Mouse (Mus musculus): ENCODE results near the gene Dynlt1c. TPM values are rescaled to one million over a fixed set of nuclear protein-coding genes. Genes with fewer than 3 reads are reported as not detected.
"Not testable (repeated sequence)": the region's sequence is repeated elsewhere in the genome, so short reads cannot be mapped to it uniquely, and the experiment has no call there.

Dynlt1c gene
- total RNA-seq, 1 experiment from 2014 or later: 22.2 TPM

DNA sequence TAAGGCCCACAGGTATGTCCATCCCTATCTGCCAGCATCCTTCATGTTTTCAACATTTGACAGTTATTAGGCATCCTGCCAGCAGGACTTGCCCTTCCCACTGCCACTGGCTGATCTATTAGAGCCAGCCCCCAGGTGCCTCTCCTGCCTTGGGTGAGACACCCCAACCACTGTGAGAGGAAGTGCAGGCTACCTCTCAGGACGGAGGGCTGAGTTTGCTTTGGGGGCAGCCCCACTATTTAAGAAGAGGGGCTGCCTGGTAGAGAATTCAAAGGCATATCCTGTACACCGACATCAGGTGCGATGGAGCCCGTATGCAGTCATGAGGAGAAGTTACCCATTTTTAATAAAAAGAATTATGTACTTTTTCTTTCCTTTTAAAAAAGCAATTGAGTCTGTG, 44.2 kb downstream of the Dynlt1c start:
- not testable (repeated sequence) for ATAC-seq (replicated peaks; ENCODE audit: insufficient number of reproducible peaks, low FRiP score, low TSS enrichment, poor library complexity, severe bottlenecking)

DNA sequence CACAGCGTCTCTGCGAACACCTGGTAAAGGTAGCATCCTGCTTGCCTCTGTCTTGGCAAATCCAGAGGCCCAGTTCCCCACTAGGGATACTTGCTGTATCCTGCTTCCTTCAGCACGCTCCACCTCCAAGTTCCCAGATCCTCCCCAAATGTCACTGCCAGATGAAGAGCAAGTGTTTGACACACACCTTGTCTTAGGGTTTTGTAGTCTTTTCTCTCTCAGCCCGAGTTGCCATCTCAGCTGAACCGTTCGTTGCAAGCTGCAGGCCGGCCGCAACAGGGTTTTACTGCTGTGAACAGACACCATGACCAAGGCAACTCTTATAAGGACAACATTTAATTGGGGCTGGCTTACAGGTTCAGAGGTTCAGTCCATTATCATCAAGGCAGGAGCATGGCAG, 45.4 kb downstream of the Dynlt1c start:
- ATAC-seq (replicated peaks; ENCODE audit: insufficient number of reproducible peaks, low FRiP score, low TSS enrichment, poor library complexity, severe bottlenecking): not testable (repeated sequence)

DNA sequence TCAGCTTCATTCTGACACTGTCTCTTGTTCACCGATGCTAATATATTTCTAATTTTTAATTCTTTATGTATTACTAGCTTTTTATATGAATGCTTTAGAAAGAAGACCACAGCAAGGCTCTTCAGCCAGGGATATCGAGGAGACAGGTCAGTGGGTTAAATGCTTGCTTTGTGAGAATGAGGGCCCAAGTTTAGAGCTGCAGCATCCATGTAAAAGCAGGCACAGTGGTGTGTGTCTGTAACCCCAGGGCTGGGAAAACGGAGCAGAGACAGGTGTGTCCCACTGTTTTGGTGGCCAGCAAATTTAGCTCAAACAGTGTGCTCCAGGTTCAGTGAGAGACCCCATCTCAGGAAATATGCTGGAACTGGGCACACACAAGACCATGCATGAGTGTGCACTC, 46.0 kb downstream of the Dynlt1c start:
- not testable (repeated sequence) for ATAC-seq (replicated peaks; ENCODE audit: insufficient number of reproducible peaks, low FRiP score, low TSS enrichment, poor library complexity, severe bottlenecking)

DNA sequence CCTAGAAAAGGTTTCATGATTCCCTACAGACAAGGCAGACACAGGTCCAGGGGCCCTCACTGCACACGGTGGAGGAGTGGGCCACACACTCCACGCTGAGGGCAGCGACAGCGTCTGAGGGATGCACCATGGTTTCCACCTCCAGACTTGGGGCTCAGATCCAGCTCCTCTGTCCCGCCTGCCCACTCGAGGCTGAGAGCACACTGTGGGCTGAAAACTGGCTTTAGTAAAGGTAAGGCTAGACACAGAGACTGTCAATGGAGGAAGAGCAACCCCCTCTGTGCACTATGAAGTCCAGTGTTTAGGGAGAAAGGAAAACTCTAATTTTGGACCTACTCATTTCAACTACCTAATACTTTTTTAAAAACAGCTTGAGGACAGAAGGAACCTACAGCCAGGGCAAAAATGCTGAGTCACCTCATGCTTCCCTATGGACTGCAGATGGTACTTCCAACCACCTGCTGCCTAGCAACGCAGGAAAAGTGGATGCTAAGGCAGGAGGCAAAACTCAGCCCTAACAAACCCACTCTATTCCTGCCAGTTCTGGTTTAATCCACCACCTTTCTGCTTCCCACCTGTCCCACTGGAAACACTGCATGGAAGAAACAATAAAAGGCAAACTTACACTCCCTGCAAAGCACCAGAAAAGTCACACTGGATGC, 49.6 kb downstream of the Dynlt1c start:
- not testable (repeated sequence) for ATAC-seq (replicated peaks; ENCODE audit: insufficient number of reproducible peaks, low FRiP score, low TSS enrichment, poor library complexity, severe bottlenecking)

DNA sequence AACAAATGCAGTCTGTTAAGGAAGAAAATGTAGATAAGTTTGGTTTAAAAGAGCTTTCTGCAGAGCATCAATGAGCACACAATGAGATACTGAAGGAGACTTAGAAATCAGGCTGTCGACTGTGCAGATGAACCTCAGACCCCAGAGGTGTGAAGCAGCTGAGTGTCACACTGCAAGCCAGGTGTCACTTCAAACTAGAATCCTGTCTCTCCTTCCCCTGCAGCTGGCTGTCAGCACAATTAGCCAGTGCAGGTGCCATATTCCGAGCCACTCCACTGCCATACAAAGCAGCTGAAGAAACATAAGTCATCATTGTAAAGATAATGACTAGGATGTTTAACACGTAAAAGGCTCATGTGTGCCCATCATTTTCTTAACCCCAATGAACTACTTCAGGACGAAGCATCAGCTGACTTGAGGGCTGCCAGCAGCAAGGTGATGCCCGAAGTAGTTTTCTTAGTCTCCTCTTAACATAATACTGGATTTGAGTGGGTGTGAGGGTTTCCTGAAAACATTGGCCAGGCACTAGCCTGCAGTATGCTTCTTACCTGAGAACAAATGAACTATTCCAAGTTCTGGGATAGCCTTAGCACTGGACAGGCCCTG, 52.0 kb downstream of the Dynlt1c start:
- not testable (repeated sequence) for ATAC-seq (replicated peaks; ENCODE audit: insufficient number of reproducible peaks, low FRiP score, low TSS enrichment, poor library complexity, severe bottlenecking)

DNA sequence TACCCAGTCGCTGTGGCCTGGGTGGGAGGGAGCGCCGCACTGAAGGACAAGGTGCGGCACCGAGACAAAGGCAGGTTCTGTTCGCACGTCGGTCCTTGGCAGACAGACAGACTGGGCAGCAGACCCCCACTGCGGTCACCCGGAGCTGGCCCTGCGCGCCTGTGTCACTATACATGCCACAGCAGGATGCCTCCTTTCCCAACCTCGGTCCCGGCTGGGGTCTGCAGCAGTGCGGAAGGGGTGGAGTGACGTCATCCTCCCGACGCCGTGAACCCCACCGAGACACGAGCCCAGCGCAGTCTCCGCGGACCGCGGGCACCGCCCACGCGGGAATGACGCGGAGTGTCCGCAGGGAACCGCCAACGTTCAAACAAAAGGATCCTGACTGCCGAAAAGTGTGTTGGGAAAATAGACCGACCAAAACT, 53.6 kb downstream of the Dynlt1c start:
- peak; percentile 34 for ATAC-seq (replicated peaks; ENCODE audit: insufficient number of reproducible peaks, low FRiP score, low TSS enrichment, poor library complexity, severe bottlenecking)

DNA sequence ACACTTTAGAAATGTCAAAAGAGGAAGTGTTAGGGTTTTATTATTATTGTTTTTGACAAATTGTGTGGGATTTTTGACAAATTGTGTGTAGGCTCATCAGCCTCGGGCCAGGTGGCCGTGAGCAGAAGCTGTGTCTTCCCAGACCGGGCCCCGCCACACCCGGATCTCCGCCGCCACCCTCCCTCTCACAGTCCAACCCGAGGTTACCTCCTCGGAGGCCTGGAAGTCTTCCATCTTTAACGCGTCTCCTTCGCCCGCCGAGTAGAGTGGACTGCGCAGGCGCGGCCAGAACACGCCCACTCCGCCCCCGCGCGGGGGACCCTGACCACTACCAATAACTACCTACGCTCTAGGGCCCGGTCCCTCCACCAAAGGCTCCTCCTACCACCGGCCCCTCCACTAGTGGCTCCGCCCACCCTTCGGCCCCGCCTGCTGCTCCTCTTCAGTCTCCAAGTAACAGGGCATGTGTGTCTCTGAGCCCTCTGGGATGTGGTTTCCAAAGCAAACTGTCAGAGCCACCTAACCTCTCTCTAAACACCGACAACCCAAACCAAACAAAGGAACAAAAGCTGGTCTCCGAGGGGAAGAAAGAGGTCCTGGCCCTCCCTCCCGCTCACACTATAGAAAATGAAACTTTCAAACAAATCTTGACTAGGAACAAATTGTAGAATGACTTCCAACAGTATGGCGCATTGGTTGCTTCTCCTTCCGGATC, 54.3 kb downstream of the Dynlt1c start, which contains the start of gene Dynlt1f:
Dynlt1f (minus strand) TSS at position 334 of the 715 bp plus-strand sequence.
- peak; percentile 92 for ATAC-seq (replicated peaks; ENCODE audit: insufficient number of reproducible peaks, low FRiP score, low TSS enrichment, poor library complexity, severe bottlenecking)

DNA sequence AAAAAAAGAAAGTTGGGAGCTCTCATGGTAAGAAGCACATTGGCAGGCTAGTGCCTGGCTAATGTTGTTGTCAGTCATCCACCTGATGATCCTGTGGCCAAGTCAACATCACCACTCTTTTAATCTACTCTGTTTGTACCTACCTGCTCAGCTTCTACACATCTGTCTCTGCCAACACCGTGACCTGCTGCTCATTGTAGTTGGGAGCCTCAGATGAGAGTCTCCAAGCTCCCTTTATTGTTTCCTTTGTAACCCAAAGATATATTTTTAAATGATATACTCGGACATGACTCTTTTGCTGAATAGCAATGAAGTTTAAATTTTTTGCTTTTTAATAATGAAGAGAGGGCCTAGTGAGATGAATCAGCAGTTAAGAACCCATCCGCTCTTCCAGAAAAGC, 55.0 kb downstream of the Dynlt1c start:
- not testable (repeated sequence) for ATAC-seq (replicated peaks; ENCODE audit: insufficient number of reproducible peaks, low FRiP score, low TSS enrichment, poor library complexity, severe bottlenecking)

DNA sequence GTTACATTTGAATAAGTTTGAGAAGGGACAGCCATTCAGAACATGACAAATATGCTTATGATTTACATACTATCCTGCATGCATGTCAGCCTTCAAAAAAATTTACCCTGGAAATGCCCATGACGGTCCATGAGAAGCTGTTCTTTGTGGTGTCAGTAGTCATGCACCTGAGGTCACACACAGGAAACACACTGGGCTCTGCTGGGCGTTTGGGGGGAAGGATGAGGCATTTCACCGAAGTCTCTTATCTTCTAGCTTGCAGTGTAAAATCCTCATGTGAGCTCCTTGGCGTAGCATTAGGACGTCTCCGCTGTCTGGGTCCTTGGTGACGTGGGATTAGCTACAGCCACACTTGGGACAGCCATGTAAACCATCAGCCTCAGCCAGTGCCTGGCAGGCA, 57.3 kb downstream of the Dynlt1c start, which contains the start of gene Sytl3:
Sytl3 (plus strand) TSS at position 293 of the 400 bp plus-strand sequence.
- not testable (repeated sequence) for ATAC-seq (replicated peaks; ENCODE audit: insufficient number of reproducible peaks, low FRiP score, low TSS enrichment, poor library complexity, severe bottlenecking)

Other genes starting within 250 kb of the Dynlt1c start
- 93.0 to 145 TPM (median 122 TPM) in 3 replicates for gene Dynlt1b, start 171.6 kb upstream of the Dynlt1c start, total RNA-seq (2017)
- 31.2 to 93.9 TPM (median 54.5 TPM) in 3 replicates for gene Dynlt1f, start 54.2 kb downstream of the Dynlt1c start, total RNA-seq (2017)
- 92.4 to 237 TPM (median 127 TPM) in 3 replicates for gene Sytl3, start 57.4 kb downstream of the Dynlt1c start, total RNA-seq (2017)
- 389 to 480 TPM (median 421 TPM) in 3 replicates for gene Ezr, start 181.1 kb downstream of the Dynlt1c start, total RNA-seq (2017)

All from monocyte, adult 5-6 weeks (primary cell).